Mouse (Mus musculus) liver, postnatal 0 days (tissue): ENCODE data around the gene Syngr2.

Source experiments
- CTCF ChIP-seq: sonication (generic); IDR thresholded peaks from 2 replicates; pipeline ENCODE4 v1.5.1; 2016; ENCODE audit warnings: antibody characterized with exemption, low read depth
- EP300 ChIP-seq: IDR thresholded peaks from 2 replicates; pipeline ENCODE4 v1.6.1; 2016; ENCODE audit warnings: antibody characterized with exemption, low read depth, mild to moderate bottlenecking

DNA sequence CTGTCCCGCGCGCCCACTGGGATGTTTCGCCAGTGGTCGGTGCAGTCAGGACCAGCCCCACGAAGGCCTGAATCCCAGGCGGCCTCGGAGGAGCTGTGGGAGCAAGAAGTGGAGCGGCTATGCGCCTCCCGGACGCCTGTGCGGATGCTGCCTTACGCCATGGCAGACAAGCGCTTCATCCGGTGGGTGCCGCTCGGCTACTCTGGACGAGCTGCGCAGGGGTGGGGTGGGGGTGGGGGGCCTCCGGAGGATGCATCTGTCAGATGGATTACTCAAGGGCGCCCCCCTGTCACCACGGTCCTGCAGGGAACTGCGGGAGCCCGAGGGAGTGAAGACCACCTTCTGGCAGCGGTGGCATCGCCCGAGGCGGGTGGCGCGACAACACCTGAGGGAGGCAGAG, 26.4 kb upstream of the Syngr2 start:
- TF ChIP-seq CTCF, result peak; percentile 65
- TF ChIP-seq EP300, result no peak
